Mouse (Mus musculus) ES-Bruce4 (cell line): Measurements from ENCODE around the gene Tmem231.

Source experiments
- CTCF ChIP-seq: IDR thresholded peaks from one replicate; pipeline ENCODE4 v1.8.1; 2011; ENCODE audit warnings: low read depth, low read length
- EP300 ChIP-seq: IDR thresholded peaks from 2 replicates; pipeline ENCODE4 v1.6.1; 2011; ENCODE audit warnings: low read depth, low read length; ENCODE audit not compliant: insufficient read depth
- POLR2A ChIP-seq: IDR thresholded peaks from one replicate; pipeline ENCODE4 v1.8.1; 2011; ENCODE audit warnings: low read length; ENCODE audit not compliant: insufficient read depth

DNA sequence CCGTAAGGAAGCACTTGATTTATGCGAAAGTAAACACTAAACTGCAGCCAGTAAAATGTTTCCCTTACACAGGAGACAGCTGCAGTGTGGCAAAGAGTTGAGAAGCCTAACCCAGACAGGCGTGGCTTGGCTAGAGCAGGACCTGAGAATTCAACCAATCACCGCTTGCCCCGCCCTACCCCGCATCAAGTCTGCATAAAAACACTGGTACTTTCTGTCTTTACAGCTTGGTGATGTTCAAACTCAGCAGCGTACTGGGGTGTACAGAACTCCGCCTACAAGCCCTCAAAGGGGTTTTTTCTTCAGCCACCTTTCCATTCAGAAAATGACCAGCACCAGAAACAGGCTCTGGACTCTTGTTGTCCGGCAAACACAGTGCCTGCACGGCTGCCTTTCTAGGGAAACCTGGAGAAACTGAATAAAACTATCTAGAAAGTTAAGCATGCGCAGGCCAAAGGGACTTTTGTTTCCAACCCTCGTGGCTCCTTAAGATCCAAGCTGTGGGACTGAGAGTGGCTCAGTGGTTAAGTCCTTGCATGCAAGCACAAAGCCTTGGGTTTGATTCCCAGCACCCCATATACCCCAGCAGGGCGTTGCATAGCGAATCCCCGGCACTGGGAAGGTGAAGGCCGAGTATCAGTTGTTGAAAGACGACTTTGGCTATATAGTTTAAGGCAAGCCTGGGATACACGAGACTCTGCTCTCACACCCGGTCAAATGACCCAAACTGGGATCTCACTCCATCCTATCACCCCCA, 923 bp downstream of the Tmem231 start:
- no peak for TF ChIP-seq CTCF
- no peak for TF ChIP-seq POLR2A
- no peak for TF ChIP-seq EP300
